Mouse (Mus musculus) megakaryocyte progenitor cell, adult 5-6 weeks (primary cell): ENCODE data around the gene Mvb12b. TPM values are rescaled to one million over a fixed set of nuclear protein-coding genes. Genes with fewer than 3 reads are reported as not detected.

Experiments used
- ATAC-seq: replicated peaks from 2 replicates; pipeline ENCODE4 v1.8.0; 2016; ENCODE audit warnings: mild to moderate bottlenecking, moderate TSS enrichment, inconsistent platforms; ENCODE audit not compliant: poor library complexity
- total RNA-seq, 2 experiments: library from RNA; stranded (forward) in 1 of 2; stranded (reverse) in 1 of 2; fragments of 157-497, 149-512 nt in 1 of 2; fragments of 200-1000 nt in 1 of 2; gene quantifications; 2 replicates each; pipeline versions ENCODE4 v1.2.3 to v1.2.4; 2015 to 2017

The Mvb12b gene
- total RNA-seq, 2 experiments from 2014 or later: 12.9 to 37.1 TPM

- ATAC-seq: peak; percentile 16
Measured at GRCm38 (mm10) chr2:33886386-33887327, 1.1 kb downstream of the Mvb12b start.

GRCm38 (mm10) chr2:33885264-33885651, 2.5 kb downstream of the Mvb12b start:
- ATAC-seq: no peak

- peak; percentile 62 for ATAC-seq
Measured at GRCm38 (mm10) chr2:33884623-33885263, 3.0 kb downstream of the Mvb12b start.

DNA sequence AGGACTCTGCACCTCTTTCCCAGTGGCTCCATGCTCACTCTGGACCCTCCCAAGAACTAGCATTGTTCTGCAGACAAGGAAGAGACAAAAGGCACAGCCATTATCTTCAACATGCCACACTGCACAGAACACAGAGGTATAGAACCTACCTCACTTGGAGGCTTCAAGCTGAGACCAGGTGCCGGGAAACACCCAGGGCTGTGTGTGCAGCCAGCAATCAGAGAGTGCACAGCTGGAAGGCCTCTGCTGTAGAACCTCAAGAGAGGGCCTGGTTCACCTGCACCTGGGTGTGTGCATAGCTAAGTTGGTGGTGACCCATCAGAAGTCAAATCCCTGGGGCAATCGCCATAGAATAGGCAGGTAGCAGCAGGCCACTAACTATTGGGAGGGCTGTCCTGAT, 8.5 kb downstream of the Mvb12b start:
- no peak for ATAC-seq

GRCm38 (mm10) chr2:33878437-33878836, 9.3 kb downstream of the Mvb12b start:
- ATAC-seq: no peak

DNA sequence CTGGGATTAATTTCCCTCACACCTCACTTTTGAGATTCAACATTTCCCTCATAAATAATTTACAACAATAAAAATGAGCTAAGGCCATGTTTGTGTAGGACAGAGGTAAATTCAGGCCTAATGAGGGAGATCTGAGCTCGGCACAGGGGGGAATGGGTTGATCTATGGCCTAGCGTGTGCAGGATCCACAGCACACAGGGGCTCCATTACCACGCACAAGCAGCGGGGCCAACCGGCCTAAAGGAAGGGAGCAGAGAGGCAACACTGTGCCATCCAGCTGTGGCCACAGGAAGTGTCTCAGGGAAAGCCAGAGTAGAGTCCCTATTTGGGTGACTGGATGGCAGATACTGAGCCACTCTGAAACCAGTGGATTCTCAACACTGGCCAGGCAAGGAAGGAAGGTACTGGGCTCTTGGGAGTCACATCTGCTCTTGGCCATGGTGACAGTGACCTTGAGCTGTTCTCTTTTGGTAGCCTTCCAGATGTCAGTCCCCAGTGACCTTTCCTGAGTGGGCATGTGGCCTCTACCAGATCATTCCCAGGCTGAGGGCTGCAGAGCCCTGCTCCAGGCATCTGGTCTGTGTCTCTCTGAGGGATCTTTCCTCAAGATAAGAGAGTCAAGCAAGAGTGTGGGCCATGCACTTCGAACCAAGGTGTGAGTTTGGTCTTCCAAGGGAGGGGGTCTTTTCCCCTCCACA, 9.9 kb downstream of the Mvb12b start:
- no peak for ATAC-seq

- ATAC-seq: no peak
Measured at GRCm38 (mm10) chr2:33876529-33877290, 11.0 kb downstream of the Mvb12b start.

DNA sequence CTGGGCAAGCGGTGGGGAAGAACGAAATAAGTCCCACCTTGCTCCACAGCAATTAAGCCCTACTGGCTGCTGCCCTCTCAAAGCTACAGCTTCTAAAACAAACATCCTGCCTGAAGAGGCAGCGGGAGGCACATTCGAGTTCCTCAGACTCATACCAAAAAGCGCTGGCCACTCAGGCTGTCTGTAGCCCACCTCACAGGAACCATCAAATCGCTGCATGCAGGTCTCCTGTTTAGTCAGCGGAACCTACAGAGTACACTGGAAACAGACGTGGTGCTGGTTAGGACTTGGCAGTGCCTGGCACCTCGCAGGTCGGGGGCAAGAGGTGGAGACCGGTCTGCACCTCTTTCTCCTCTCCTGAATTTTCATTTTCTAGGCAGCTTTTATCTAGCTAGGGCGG, 12.2 kb downstream of the Mvb12b start:
- ATAC-seq: no peak

DNA sequence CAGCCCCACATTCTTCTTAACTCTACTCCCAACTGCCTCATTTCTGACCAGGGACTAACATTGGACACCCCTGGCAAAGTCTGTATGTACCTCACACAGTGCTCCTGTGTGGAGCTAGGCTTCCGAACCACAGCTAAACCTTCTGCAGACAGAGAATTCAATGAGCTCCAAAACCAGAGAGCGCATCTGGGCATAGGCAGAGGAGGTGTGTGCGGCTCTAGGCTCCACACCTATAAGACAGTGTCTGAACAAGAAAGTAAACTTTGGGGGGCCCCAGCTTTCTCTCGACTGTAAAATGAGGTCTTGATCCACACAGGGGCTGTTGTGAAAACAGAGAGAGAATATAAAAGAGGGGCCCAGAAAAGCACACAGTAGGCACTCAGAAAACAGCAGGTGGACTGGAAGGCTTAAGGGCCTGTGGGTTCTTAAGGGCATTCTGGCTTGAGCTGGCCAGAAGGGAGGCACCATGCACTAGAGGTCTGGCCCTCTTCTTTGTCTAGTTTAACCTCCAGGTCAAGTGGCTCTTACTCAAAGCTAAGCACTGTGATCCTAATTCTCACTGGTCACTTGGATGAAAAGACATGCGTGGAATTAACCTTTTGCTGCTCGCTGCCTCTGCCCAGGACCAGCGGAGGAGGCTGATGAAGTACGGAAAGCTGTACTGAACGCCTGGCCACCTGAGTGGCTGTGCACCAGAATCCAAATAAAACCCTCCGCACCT, 12.7 kb downstream of the Mvb12b start:
- no peak for ATAC-seq

- ATAC-seq: no peak
Measured at GRCm38 (mm10) chr2:33874367-33874766, 13.4 kb downstream of the Mvb12b start.

DNA sequence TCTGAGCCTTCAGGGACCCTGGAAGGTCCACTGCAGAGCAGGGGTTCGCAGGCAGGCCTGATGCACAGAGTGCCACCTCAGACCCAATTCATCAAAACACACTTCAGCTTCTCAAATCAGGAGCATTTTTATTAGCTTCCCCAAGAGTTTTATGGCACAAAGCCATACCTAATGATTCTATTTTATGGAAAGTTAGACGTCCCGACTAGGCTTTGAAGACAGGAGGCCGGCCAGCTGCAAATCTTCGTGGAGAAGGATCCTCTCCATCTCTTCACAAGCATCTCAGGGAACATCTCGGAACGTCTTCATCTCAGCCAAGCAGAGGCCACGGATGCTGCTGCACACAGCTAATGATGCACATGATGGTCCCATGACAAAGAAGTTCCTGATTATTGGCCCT, 14.2 kb downstream of the Mvb12b start:
- no peak for ATAC-seq

DNA sequence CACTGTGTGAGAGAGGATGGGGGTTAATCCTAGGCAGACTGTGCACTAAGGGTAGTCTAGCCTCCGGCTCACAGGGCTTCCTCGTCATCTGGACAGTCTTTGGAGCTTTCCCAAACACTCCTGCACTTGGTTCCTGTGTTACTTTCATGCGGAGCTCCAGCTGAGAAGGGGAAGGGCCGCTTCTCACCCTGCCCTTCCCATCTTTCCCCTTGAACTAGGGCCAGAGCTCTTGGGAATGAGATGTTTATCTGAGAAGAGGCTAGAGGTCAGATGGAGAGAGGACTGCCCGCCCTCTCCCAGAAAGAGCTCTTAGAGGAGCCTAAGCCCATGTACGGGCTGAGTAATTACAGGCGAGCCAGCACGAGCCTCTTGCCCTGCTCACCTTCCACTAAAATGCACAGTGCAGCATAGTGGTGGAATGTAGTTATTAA, 14.9 kb downstream of the Mvb12b start:
- no peak for ATAC-seq

- no peak for ATAC-seq
Measured at GRCm38 (mm10) chr2:33871181-33871520, 16.6 kb downstream of the Mvb12b start.

GRCm38 (mm10) chr2:33870369-33871180, 17.2 kb downstream of the Mvb12b start:
- peak; percentile 44 for ATAC-seq

- peak; percentile 47 for ATAC-seq
Measured at GRCm38 (mm10) chr2:33869689-33870343, 17.9 kb downstream of the Mvb12b start.

- ATAC-seq: peak; percentile 52
Measured at GRCm38 (mm10) chr2:33868996-33869688, 18.6 kb downstream of the Mvb12b start.

GRCm38 (mm10) chr2:33868322-33868721, 19.4 kb downstream of the Mvb12b start:
- peak; percentile 12 for ATAC-seq

GRCm38 (mm10) chr2:33856746-33857145, 31.0 kb downstream of the Mvb12b start:
- ATAC-seq: peak; percentile 32; the same call in 1 of the 2 replicates
